Mouse (Mus musculus) neural tube, embryonic 13.5 days (tissue): Measurements from ENCODE around the gene Gm5157. TPM values are rescaled to one million over a fixed set of nuclear protein-coding genes. Genes with fewer than 3 reads are reported as not detected.
"Not testable (repeated sequence)": the region's sequence is repeated elsewhere in the genome, so short reads cannot be mapped to it uniquely, and the experiment has no call there.

Experiments
- ATAC-seq: fragments of 200-750 bp; cut with Nextera tagmentation; 2 replicates; pipeline ENCODE4 v1.8.0; 2017; ENCODE audit warnings: low read depth, mild to moderate bottlenecking, moderate TSS enrichment, moderate library complexity
- H3K27ac ChIP-seq: fragments of 300-500 bp; sonication (generic); replicated peaks from 2 replicates; pipeline ENCODE4 v1.5.1; 2015; ENCODE audit warnings: moderate library complexity, mild to moderate bottlenecking, inconsistent platforms
- H3K27me3 ChIP-seq: fragments of 300-500 bp; sonication (generic); 2 replicates; pipeline ENCODE4 v1.6.1; 2015; ENCODE audit warnings: mild to moderate bottlenecking, inconsistent platforms
- H3K36me3 ChIP-seq: fragments of 300-500 bp; sonication (generic); 2 replicates; pipeline ENCODE4 v1.6.1; 2015; ENCODE audit warnings: mild to moderate bottlenecking, inconsistent platforms
- H3K4me1 ChIP-seq: fragments of 300-500 bp; sonication (generic); replicated peaks from 2 replicates; pipeline ENCODE4 v1.6.1; 2015; ENCODE audit warnings: inconsistent platforms
- H3K4me2 ChIP-seq: fragments of 300-500 bp; sonication (generic); 2 replicates; pipeline ENCODE4 v1.6.1; 2015; ENCODE audit warnings: inconsistent platforms, mild to moderate bottlenecking, moderate library complexity
- H3K4me3 ChIP-seq: fragments of 300-500 bp; sonication (generic); 2 replicates; pipeline ENCODE4 v1.5.1; 2015; ENCODE audit warnings: mild to moderate bottlenecking, inconsistent platforms
- H3K9ac ChIP-seq: fragments of 300-500 bp; sonication (generic); 2 replicates; pipeline ENCODE4 v1.6.1; 2015; ENCODE audit warnings: moderate library complexity, mild to moderate bottlenecking, inconsistent platforms
- H3K9me3 ChIP-seq: fragments of 300-500 bp; sonication (generic); 2 replicates; pipeline ENCODE4 v1.6.1; 2016; ENCODE audit warnings: inconsistent platforms
- WGBS: fragments of 180-500 bp; shearing (Covaris S2); methylation state at CpG from one replicate; pipeline ENCODE4 v1.1.7; 2015; 5-methylcytosine and 5-hydroxymethylcytosine counted together
- polyA plus RNA-seq: library from polyadenylated mRNA; unstranded; fragments of >200 nt; fragmentation: Nextera tagmentation; extraction: Ambion mirVana; gene quantifications from 2 replicates; pipeline ENCODE4 v1.2.1, GENCODE M21; 2015

Gene Gm5157
- not detected in 2 replicates for polyA plus RNA-seq

DNA sequence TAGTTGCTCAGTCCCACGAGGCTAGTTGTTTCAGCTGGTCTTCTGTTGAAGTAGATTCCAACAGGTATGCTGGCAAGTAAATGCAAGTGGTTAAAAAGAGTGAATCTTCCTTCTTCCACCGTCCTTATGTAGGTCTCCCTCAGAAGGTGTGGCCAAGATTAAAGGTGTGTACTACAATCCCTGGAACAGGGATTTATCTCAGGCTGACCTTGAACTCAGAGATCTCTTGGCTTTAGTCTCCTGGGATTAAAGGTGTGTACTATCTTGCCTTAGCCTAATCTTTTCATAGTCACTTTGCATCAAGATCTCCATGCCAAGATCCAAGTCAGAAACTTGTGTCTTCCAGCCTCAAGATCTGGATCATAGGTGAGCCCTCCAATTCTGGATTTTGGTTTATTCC is at the start of gene Gm5157:
TSS of gene Gm5157 (minus strand) at position 101 of the 400 bp plus-strand sequence.
- not testable (repeated sequence) for ATAC-seq, H3K4me3 ChIP-seq, H3K4me2 ChIP-seq, H3K27me3 ChIP-seq, H3K9me3 ChIP-seq, H3K4me1 ChIP-seq, H3K9ac ChIP-seq, H3K36me3 ChIP-seq, H3K27ac ChIP-seq
- WGBS: 33% methylated on average over 1 of the region's 2 CpGs

- H3K9ac ChIP-seq, H3K4me1 ChIP-seq, H3K36me3 ChIP-seq, H3K4me3 ChIP-seq, H3K27me3 ChIP-seq, H3K4me2 ChIP-seq, ATAC-seq, H3K27ac ChIP-seq, H3K9me3 ChIP-seq: not testable (repeated sequence)
- 18% methylated on average over 1 of the region's 3 CpGs for WGBS
Measured at GRCm38 (mm10) chr7:21161885-21162284, 28.3 kb downstream of the Gm5157 start, which contains the start of gene Vmn1r123. TSS of gene Vmn1r123 (plus strand) at chr7:21162185.

Other genes starting within 250 kb of the Gm5157 start
- gene Vmn1r119, start 178.0 kb downstream of the Gm5157 start, polyA plus RNA-seq: not detected in 2 replicates
- not detected in 2 replicates for gene Vmn1r120, start 136.6 kb downstream of the Gm5157 start, polyA plus RNA-seq
- not detected in 2 replicates for gene Vmn1r121, start 91.9 kb downstream of the Gm5157 start, polyA plus RNA-seq
- gene Vmn1r122, start 56.3 kb downstream of the Gm5157 start, polyA plus RNA-seq: not detected in 2 replicates
- not detected in 2 replicates for gene Vmn1r123, start 28.2 kb downstream of the Gm5157 start, polyA plus RNA-seq
- not detected in 2 replicates for gene Vmn1r124, start 70.2 kb upstream of the Gm5157 start, polyA plus RNA-seq
- not detected in 2 replicates for gene Vmn1r125, start 81.8 kb upstream of the Gm5157 start, polyA plus RNA-seq
- not detected in 2 replicates for gene Vmn1r126, start 111.0 kb upstream of the Gm5157 start, polyA plus RNA-seq
- gene Vmn1r127, start 129.4 kb upstream of the Gm5157 start, polyA plus RNA-seq: not detected in 2 replicates
- gene Vmn1r128, start 158.9 kb upstream of the Gm5157 start, polyA plus RNA-seq: not detected in 2 replicates
- not detected in 2 replicates for gene Vmn1r129, start 170.9 kb upstream of the Gm5157 start, polyA plus RNA-seq
- gene Gm6882, start 242.3 kb upstream of the Gm5157 start, polyA plus RNA-seq: not detected in 2 replicates